Mouse (Mus musculus) C2C12 (cell line): Measurements from ENCODE around the gene Tlcd2. TPM values are rescaled to one million over a fixed set of nuclear protein-coding genes. Genes with fewer than 3 reads are reported as not detected.

ENCODE experiments used
- H3K27me3 ChIP-seq: one replicate; pipeline ENCODE4 v1.6.1; 2011; ENCODE audit not compliant: control insufficient read depth, insufficient read depth, insufficient read length
- H3K36me3 ChIP-seq: one replicate; pipeline ENCODE4 v1.6.1; 2011; ENCODE audit not compliant: control insufficient read depth, insufficient read depth
- H3K4me3 ChIP-seq: one replicate; pipeline ENCODE4 v1.5.1; 2011; ENCODE audit warnings: mild to moderate bottlenecking, control low read depth; ENCODE audit not compliant: poor library complexity, insufficient read depth, severe bottlenecking
- H3K79me2 ChIP-seq: one replicate; pipeline ENCODE4 v1.6.1; 2011; ENCODE audit not compliant: control insufficient read depth, insufficient read depth
- H3K79me3 ChIP-seq: one replicate; pipeline ENCODE4 v1.6.1; 2011; ENCODE audit warnings: low read depth, control low read depth
- H3ac ChIP-seq: one replicate; pipeline ENCODE3; 2011; ENCODE audit warnings: low read depth; ENCODE audit not compliant: control insufficient read depth, insufficient read length
- CEBPB ChIP-seq: IDR thresholded peaks from one replicate; pipeline ENCODE4 v1.6.1; 2011; ENCODE audit warnings: low read depth, mild to moderate bottlenecking, control low read depth, moderate library complexity
- CTCF ChIP-seq: IDR thresholded peaks from one replicate; pipeline ENCODE4 v1.5.1; 2011; ENCODE audit not compliant: control insufficient read depth, insufficient read depth, insufficient read length
- FOSL1 ChIP-seq: IDR thresholded peaks from one replicate; pipeline ENCODE4 v1.8.0; 2011; ENCODE audit warnings: mild to moderate bottlenecking, low read length; ENCODE audit not compliant: poor library complexity, insufficient read depth, severe bottlenecking
- MAX ChIP-seq: IDR thresholded peaks from one replicate; pipeline ENCODE4 v1.6.1; 2011; ENCODE audit warnings: mild to moderate bottlenecking, control low read depth
- MYOD1 ChIP-seq: IDR thresholded peaks from one replicate; pipeline ENCODE4 v1.6.1; 2011; ENCODE audit warnings: low read depth; ENCODE audit not compliant: control insufficient read depth, insufficient read length
- MYOG ChIP-seq: IDR thresholded peaks from one replicate; pipeline ENCODE4 v1.6.1; 2011; ENCODE audit not compliant: control insufficient read depth, insufficient read length; ENCODE audit errors: extremely low read depth
- USF1 ChIP-seq: IDR thresholded peaks from one replicate; pipeline ENCODE4 v1.6.1; 2011; ENCODE audit warnings: low read depth, mild to moderate bottlenecking, control low read depth, moderate library complexity
- polyA plus RNA-seq: library from polyadenylated mRNA; unstranded; fragments of >200 nt; fragmentation: generic; extraction: Trizol; gene quantifications from one replicate; pipeline ENCODE4 v1.2.1, GENCODE M21; 2012; ENCODE audit warnings: missing spikeins

Gene Tlcd2
- polyA plus RNA-seq, 1 experiment: 1.5 TPM

GRCm38 (mm10) chr11:75443711-75444110 is 17.8 kb upstream of the Tlcd2 start:
- no peaks in the 10 kb centered on the region for H3K79me3 ChIP-seq
- no peak overlapping the region for H3ac ChIP-seq
- no peak overlapping the region for H3K4me3 ChIP-seq
- no peaks in the 10 kb centered on the region for H3K79me2 ChIP-seq
- TF ChIP-seq MYOD1 (no peak), CEBPB (no peak), USF1 (no peak), CTCF (no peak), MYOG (no peak), MAX (no peak), FOSL1 (no peak)
- H3K36me3 ChIP-seq: peaks cover 67% of the 10 kb centered on the region
- no peaks in the 10 kb centered on the region for H3K27me3 ChIP-seq

- Histone ChIP-seq H3K4me3 (no peak overlapping the region), H3K79me2 (peaks cover 36% of the 10 kb centered on the region), H3ac (no peak overlapping the region), H3K79me3 (peaks cover 8% of the 10 kb centered on the region), H3K27me3 (no peaks in the 10 kb centered on the region), H3K36me3 (peaks cover 48% of the 10 kb centered on the region)
- TF ChIP-seq USF1 (no peak), CTCF (no peak), MYOD1 (no peak)
Measured at GRCm38 (mm10) chr11:75448575-75448974, 12.9 kb upstream of the Tlcd2 start.

- Histone ChIP-seq H3K79me3 (peaks cover 14% of the 10 kb centered on the region), H3K36me3 (peaks cover 40% of the 10 kb centered on the region), H3K79me2 (peaks cover 43% of the 10 kb centered on the region), H3K4me3 (no peak overlapping the region), H3K27me3 (no peaks in the 10 kb centered on the region), H3ac (no peak overlapping the region)
- TF ChIP-seq MAX: no peak
- no peak for TF ChIP-seq FOSL1
- TF ChIP-seq CTCF: no peak
- no peak for TF ChIP-seq MYOG
- no peak for TF ChIP-seq MYOD1
- TF ChIP-seq USF1: no peak
- no peak for TF ChIP-seq CEBPB
Measured at GRCm38 (mm10) chr11:75449695-75450094, 11.8 kb upstream of the Tlcd2 start.

GRCm38 (mm10) chr11:75450304-75450908 is 11.1 kb upstream of the Tlcd2 start:
- Histone ChIP-seq H3K4me3 (no peak overlapping the region), H3ac (no peak overlapping the region), H3K79me2 (peaks cover 43% of the 10 kb centered on the region), H3K27me3 (no peaks in the 10 kb centered on the region), H3K36me3 (peaks cover 35% of the 10 kb centered on the region), H3K79me3 (peaks cover 14% of the 10 kb centered on the region)
- TF ChIP-seq USF1: no peak
- no peak for TF ChIP-seq CTCF
- TF ChIP-seq MAX: no peak
- no peak for TF ChIP-seq CEBPB
- TF ChIP-seq FOSL1: no peak
- no peak for TF ChIP-seq MYOD1

DNA sequence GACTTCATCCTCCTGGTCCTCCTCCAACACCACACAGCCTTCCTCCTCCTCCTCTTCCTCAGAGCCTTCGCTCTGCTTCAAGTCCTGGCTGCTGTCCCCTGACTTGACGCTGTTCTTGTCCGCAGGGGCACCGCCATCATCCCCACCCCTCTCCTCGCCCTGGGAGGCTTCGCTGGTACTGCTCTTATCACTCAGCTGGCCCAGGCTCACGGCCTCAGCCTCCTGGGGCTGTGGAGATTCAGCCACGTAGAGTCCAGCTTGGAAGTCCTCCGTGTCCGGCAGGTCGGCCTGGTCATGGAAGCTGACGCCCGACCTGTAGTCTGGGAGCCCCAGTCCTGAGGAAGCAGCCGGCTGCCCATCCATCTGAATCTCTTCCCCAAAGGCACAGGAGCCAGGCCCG is 10.6 kb upstream of the Tlcd2 start:
- peaks cover 35% of the 10 kb centered on the region for H3K36me3 ChIP-seq
- no peak overlapping the region for H3ac ChIP-seq
- no peak overlapping the region for H3K4me3 ChIP-seq
- TF ChIP-seq USF1: no peak
- no peak for TF ChIP-seq MYOD1
- no peak for TF ChIP-seq MAX
- TF ChIP-seq CEBPB: no peak
- no peak for TF ChIP-seq CTCF
- TF ChIP-seq FOSL1: no peak
- TF ChIP-seq MYOG: no peak
- H3K27me3 ChIP-seq: no peaks in the 10 kb centered on the region
- peaks cover 43% of the 10 kb centered on the region for H3K79me2 ChIP-seq
- peaks cover 14% of the 10 kb centered on the region for H3K79me3 ChIP-seq

GRCm38 (mm10) chr11:75452081-75452480 is 9.4 kb upstream of the Tlcd2 start:
- Histone ChIP-seq H3K27me3 (no peaks in the 10 kb centered on the region), H3ac (no peak overlapping the region), H3K79me2 (peaks cover 43% of the 10 kb centered on the region), H3K79me3 (peaks cover 14% of the 10 kb centered on the region), H3K4me3 (no peak overlapping the region), H3K36me3 (peaks cover 26% of the 10 kb centered on the region)
- TF ChIP-seq CTCF (no peak), USF1 (no peak), CEBPB (no peak), MYOD1 (no peak), MYOG (no peak), MAX (no peak), FOSL1 (no peak)
